Mouse (Mus musculus) forebrain, embryonic 14.5 days (tissue): ENCODE data around the gene Elp6. TPM values are rescaled to one million over a fixed set of nuclear protein-coding genes. Genes with fewer than 3 reads are reported as not detected.
"Not testable (repeated sequence)": the region's sequence is repeated elsewhere in the genome, so short reads cannot be mapped to it uniquely, and the experiment has no call there.

Source experiments
- ATAC-seq: fragments of 200-750 bp; cut with Nextera tagmentation; 2 replicates; pipeline ENCODE4 v1.8.0; 2017; ENCODE audit warnings: mild to moderate bottlenecking, moderate library complexity
- DNase-seq: peaks from one replicate; pipeline ENCODE4 v3.0.0-alpha.2; 2015; ENCODE audit warnings: low spot score
- H3K27ac ChIP-seq: fragments of 300-500 bp; sonication (generic); 2 replicates; pipeline ENCODE4 v1.5.1; 2014; ENCODE audit warnings: low read depth, mild to moderate bottlenecking, control low read depth, low read length, moderate library complexity
- H3K27me3 ChIP-seq: fragments of 300-500 bp; sonication (generic); replicated peaks from 2 replicates; pipeline ENCODE4 v1.6.1; 2014; ENCODE audit warnings: low read length, control low read depth, mixed read lengths; ENCODE audit not compliant: control insufficient read depth, insufficient read depth
- H3K36me3 ChIP-seq: fragments of 300-500 bp; sonication (generic); 2 replicates; pipeline ENCODE4 v1.6.1; 2014; ENCODE audit warnings: low read length, control low read depth; ENCODE audit not compliant: control insufficient read depth, insufficient read depth
- H3K4me1 ChIP-seq: fragments of 300-500 bp; sonication (generic); 2 replicates; pipeline ENCODE4 v1.6.1; 2014; ENCODE audit warnings: antibody characterized with exemption, low read length, control low read depth; ENCODE audit not compliant: control insufficient read depth, insufficient read depth
- H3K4me2 ChIP-seq: fragments of 300-500 bp; sonication (generic); 2 replicates; pipeline ENCODE4 v1.6.1; 2014; ENCODE audit warnings: mild to moderate bottlenecking, control low read depth, low read length
- H3K4me3 ChIP-seq: fragments of 300-500 bp; sonication (generic); 2 replicates; pipeline ENCODE4 v1.5.1; 2014; ENCODE audit warnings: low read depth, low read length, control low read depth
- H3K9ac ChIP-seq: fragments of 300-500 bp; sonication (generic); 2 replicates; pipeline ENCODE4 v1.6.1; 2014; ENCODE audit warnings: mild to moderate bottlenecking, low read length, control low read depth, moderate library complexity
- H3K9me3 ChIP-seq: fragments of 300-500 bp; sonication (generic); replicated peaks from 2 replicates; pipeline ENCODE4 v1.6.1; 2016; ENCODE audit warnings: low read length, control low read depth, mixed read lengths; ENCODE audit not compliant: control insufficient read depth
- WGBS: fragments of 180-500 bp; shearing (Covaris S2); extraction: QIAGEN DNeasy Blood & Tissue Kit; methylation state at CpG from one replicate; pipeline ENCODE4 v1.1.7; 2014; 5-methylcytosine and 5-hydroxymethylcytosine counted together
- polyA plus RNA-seq: library from polyadenylated mRNA; unstranded; fragments of >200 nt; fragmentation: Nextera tagmentation; extraction: Ambion mirVana; gene quantifications from 2 replicates; pipeline ENCODE4 v1.2.1, GENCODE M21; 2014

Elp6 gene
- polyA plus RNA-seq, 1 experiment from 2014 or later = 37.0 TPM

- H3K9ac ChIP-seq = no peak overlapping the region
- no peaks in the 10 kb centered on the region for H3K9me3 ChIP-seq
- ATAC-seq (no peak), DNase-seq (no peak)
- no peaks in the 10 kb centered on the region for H3K27me3 ChIP-seq
- H3K4me3 ChIP-seq = no peak overlapping the region
- no peak overlapping the region for H3K27ac ChIP-seq
- WGBS = 88% methylated on average over 2 of the region's 2 CpGs
- no peaks in the 10 kb centered on the region for H3K4me1 ChIP-seq
- no peak overlapping the region for H3K4me2 ChIP-seq
- H3K36me3 ChIP-seq = no peaks in the 10 kb centered on the region
Observed at GRCm38 (mm10) chr9:110328178-110328577, 23.2 kb downstream of the Elp6 start.

DNA sequence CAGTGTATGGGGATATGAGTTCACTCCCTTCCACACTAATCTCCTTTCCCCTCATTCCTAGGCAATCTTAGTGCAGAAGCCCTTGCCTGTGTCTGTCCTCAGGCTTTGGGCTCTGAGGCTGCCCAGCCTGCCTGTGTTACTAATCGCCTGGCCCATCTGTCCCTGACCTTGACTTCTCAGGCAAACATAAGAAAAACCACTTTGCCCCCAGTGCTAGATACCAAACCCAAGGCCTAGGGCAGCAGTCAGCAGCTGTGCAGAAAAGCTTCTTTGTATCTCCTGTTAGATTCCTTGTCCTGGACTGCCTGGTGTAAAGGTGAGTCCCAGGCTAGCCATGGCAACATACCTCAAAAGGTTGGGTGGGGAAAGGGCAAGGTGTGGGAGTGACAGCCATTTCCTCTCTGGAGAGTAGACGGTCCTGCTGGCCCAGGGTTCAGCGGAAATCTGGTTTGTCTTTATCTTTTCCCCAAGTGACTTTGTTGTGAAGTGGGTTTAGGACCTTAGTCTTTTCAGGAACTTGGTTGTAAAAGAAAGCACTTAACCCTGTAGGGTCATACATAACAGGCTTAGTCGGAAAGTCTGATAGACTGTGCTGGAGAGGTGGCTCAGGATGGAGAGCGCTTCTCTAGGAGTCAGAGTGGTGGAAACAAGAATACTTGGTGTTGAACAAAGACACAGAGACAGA lies 24.1 kb downstream of the Elp6 start:
- no peaks in the 10 kb centered on the region for H3K9me3 ChIP-seq
- no peak overlapping the region for H3K9ac ChIP-seq
- H3K4me3 ChIP-seq = no peak overlapping the region
- ATAC-seq (no peak), DNase-seq (no peak)
- WGBS = 78% methylated on average over 5 of the region's 5 CpGs
- peaks cover 3% of the 10 kb centered on the region; the same call in 1 of the 2 replicates for H3K4me1 ChIP-seq
- H3K36me3 ChIP-seq = no peaks in the 10 kb centered on the region
- H3K27me3 ChIP-seq = no peaks in the 10 kb centered on the region
- no peak overlapping the region for H3K4me2 ChIP-seq
- no peak overlapping the region for H3K27ac ChIP-seq

DNA sequence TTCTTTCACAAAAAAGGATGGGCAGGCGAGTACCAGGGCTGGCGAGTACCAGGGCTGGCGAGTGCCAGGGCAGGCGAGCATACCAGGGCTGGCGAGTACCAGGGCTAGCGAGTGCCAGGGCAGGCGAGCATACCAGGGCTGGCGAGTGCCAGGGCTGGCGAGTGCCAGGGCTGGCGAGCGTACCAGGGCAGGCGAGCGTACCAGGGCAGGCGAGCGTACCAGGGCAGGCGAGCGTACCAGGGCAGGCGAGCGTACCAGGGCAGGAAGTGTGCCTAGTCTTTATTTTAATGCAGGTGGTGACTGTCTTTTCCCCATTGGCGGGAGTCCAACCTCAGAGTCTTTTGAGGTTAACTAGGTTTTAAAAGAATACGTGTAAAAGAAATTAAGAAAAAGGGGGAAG lies 24.7 kb downstream of the Elp6 start:
- peaks cover 4% of the 10 kb centered on the region; the same call in 1 of the 2 replicates for H3K4me1 ChIP-seq
- no peak overlapping the region for H3K27ac ChIP-seq
- H3K4me2 ChIP-seq = no peak overlapping the region
- H3K9ac ChIP-seq = no peak overlapping the region
- DNase-seq (no peak), ATAC-seq (no peak)
- H3K36me3 ChIP-seq = no peaks in the 10 kb centered on the region
- no peaks in the 10 kb centered on the region for H3K9me3 ChIP-seq
- no peaks in the 10 kb centered on the region for H3K27me3 ChIP-seq
- WGBS = 77% methylated on average over 21 of the region's 21 CpGs
- no peak overlapping the region for H3K4me3 ChIP-seq

GRCm38 (mm10) chr9:110330341-110330740 lies 25.4 kb downstream of the Elp6 start:
- no peaks in the 10 kb centered on the region for H3K9me3 ChIP-seq
- H3K4me3 ChIP-seq = no peak overlapping the region
- H3K4me2 ChIP-seq = no peak overlapping the region
- no peaks in the 10 kb centered on the region for H3K27me3 ChIP-seq
- H3K4me1 ChIP-seq = peaks cover 4% of the 10 kb centered on the region; the same call in 1 of the 2 replicates
- no peak overlapping the region for H3K27ac ChIP-seq
- H3K36me3 ChIP-seq = no peaks in the 10 kb centered on the region
- 66% methylated on average over 6 of the region's 6 CpGs for WGBS
- DNase-seq (no peak), ATAC-seq (no peak)
- H3K9ac ChIP-seq = no peak overlapping the region

DNA sequence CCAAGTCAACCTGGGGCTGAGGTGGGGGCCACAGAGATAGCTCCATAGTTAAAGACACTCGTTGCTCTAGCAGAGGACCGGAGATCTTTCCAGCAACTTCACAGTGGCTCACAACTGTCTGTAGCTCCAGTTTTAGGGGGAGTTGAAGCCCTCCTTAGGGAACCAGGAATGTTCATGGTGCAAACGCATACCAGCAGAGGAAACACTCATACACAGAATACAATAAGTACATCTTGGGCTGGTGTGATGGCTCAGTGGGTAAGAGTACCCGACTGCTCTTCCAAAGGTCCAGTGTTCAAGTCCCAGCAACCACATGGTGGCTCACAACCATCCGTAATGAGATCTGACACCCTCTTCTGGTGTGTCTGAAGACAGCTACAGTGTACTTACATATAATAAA lies 25.9 kb downstream of the Elp6 start:
- not testable (repeated sequence) for ATAC-seq, DNase-seq
- WGBS = 87% methylated on average over 5 of the region's 5 CpGs

DNA sequence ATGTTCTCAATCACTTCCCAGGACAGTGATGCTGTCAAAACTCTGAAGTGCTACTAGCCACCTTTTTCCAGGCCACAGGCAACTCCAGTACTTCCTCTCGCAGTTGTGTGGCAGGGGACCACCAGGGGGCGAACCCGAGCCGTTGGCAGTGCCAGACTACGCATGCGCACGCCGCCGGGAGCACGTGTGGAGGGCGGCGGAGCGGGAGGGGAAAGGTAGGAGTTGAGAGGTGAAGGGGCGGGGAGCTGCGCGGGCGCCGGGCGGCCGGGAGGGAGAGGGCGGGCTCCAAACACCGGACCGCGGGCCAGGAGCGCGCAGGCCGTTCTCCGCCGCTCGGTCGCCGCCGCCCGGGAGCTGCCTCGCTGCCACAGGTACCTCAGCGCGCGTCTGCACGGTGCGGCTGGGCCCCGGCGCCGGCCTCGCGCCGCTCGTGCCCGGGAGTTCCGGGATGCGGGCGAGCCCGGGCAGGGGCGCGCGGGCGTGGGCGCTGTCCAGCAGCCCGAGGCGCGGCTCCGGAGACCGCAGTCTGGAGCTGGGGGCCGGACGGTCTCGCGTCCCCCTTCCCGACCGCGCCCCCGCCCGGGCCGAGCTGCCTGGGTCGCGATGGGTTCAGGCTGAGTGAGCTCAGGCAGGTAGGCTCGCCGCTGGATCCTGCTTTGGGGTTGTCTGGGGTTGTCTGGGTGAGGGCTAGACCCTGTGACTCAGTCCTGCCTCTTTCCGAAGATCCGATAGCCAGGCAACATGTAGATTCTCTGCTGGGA lies 28.3 kb downstream of the Elp6 start, which contains the start of gene Scap:
Gene Scap, plus strand, starts transcription at position 154 of the 761 bp plus-strand sequence.
- under 1% methylated on average over 62 of the region's 78 CpGs for WGBS
- H3K4me2 ChIP-seq = peak within 1 kb of the TSS; percentile 86
- H3K4me3 ChIP-seq = peak within 1 kb of the TSS; percentile 87
- no peaks in the 10 kb centered on the region for H3K36me3 ChIP-seq
- H3K4me1 ChIP-seq = peaks cover 4% of the 10 kb centered on the region; the same call in 1 of the 2 replicates
- no peak within 1 kb of the TSS for H3K27ac ChIP-seq
- peak within 1 kb of the TSS; percentile 77 for H3K9ac ChIP-seq
- H3K9me3 ChIP-seq = no peaks in the 10 kb centered on the region
- DNase-seq (peak; percentile 94), ATAC-seq (peak; percentile 92)
- H3K27me3 ChIP-seq = no peaks in the 10 kb centered on the region

More for the DNA sequence above, 25.9 kb downstream of the Elp6 start:
- not testable (repeated sequence) for H3K4me2 ChIP-seq, H3K27me3 ChIP-seq, H3K4me1 ChIP-seq, H3K4me3 ChIP-seq, H3K9me3 ChIP-seq, H3K9ac ChIP-seq, H3K27ac ChIP-seq, H3K36me3 ChIP-seq

- Histone ChIP-seq H3K9me3 (no peaks in the 10 kb centered on the region), H3K27me3 (no peaks in the 10 kb centered on the region), H3K36me3 (no peaks in the 10 kb centered on the region), H3K9ac (peak overlapping the region; percentile 77), H3K4me1 (peaks cover 4% of the 10 kb centered on the region; the same call in 1 of the 2 replicates), H3K27ac (no peak overlapping the region), H3K4me2 (peak overlapping the region; percentile 86), H3K4me3 (peak overlapping the region; percentile 87)
- DNase-seq = no peak
- ATAC-seq = no peak
- 10% methylated on average over 12 of the region's 12 CpGs for WGBS
Observed at GRCm38 (mm10) chr9:110333896-110334259, 28.9 kb downstream of the Elp6 start.

DNA sequence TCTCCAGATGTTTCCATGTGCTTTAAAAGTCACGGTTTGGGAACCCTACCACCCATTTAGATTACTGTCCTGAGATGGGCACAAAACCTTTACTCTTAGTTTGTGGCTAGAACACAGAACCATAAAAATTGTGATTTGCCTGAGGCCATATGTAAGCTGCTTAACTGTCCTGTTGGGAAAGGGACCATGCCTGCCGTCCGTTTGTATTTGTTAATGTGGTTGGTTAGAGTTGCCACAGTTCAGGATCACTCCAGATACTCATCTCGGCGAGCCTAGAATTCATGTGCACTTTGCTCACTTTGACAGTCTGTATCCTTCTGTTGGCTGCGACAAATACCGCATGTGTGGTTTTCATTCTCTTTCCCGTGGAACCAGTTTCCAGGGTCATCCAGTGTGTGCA lies 29.9 kb downstream of the Elp6 start:
- H3K4me1 ChIP-seq = peaks cover 4% of the 10 kb centered on the region; the same call in 1 of the 2 replicates
- peak overlapping the region; percentile 4; the same call in 1 of the 2 replicates for H3K9ac ChIP-seq
- WGBS = 72% methylated on average over 8 of the region's 8 CpGs
- H3K4me3 ChIP-seq = no peak overlapping the region
- no peak overlapping the region for H3K27ac ChIP-seq
- no peaks in the 10 kb centered on the region for H3K9me3 ChIP-seq
- H3K4me2 ChIP-seq = no peak overlapping the region
- DNase-seq (no peak), ATAC-seq (no peak)
- H3K36me3 ChIP-seq = no peaks in the 10 kb centered on the region
- H3K27me3 ChIP-seq = no peaks in the 10 kb centered on the region
